Mouse (Mus musculus) ovary, postnatal 36 days (tissue): ENCODE results near the gene Gpr174.
"Not testable (repeated sequence)": the region's sequence is repeated elsewhere in the genome, so short reads cannot be mapped to it uniquely, and the experiment has no call there.

Experiments
- DNase-seq: peaks from one replicate; pipeline ENCODE4 v3.0.0; 2022; ENCODE audit warnings: low spot score, mixed read lengths

Gpr174 gene

GRCm38 (mm10) chrX:107255486-107256227 lies at the start of gene Gpr174:
Gene Gpr174 (plus strand): TSS chrX:107255878.
- DNase-seq, result no peak

DNA sequence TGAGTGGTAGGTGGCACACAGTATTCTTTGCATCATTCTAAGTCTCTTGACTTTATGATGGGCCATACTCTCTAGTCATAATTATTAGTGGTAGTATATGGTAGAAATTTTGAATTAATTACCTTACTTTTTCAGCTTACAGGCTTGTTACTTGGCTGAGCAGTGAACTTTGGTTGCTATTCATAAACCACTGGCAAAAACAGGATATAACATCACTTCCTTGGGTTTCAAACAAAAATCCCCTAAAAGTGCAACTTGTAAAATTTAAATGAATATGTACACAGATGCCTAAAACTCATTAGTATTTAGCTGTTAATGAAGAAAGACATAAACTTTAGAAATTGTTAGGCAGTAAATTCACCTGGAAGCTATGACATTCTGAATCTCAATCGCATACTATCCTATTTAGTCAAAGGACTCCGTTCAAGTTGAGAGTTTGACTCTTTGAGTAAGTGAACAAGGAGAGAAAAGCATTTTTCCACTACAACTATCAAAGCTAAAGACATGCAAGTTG lies 38.0 kb upstream of the Gpr174 start:
- DNase-seq, result no peak

DNA sequence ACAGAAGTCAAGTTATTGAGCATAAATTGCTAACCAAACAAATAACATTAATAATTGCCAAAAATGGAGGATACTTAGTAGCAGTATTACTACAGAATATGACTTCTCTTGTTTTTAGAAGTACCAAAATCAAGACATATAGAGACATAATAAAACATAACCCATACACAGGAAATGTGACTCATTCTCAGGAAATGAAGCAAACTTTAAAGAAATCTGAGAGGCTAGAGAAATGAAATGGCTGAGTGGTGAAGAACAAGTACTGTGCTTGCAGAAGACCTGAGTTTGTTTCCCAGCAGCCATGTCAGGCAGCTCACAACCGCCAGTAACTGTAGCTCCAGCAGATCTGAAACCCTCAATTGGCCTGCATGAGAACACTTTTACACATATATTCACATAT lies 30.8 kb upstream of the Gpr174 start:
- DNase-seq, result no peak

DNA sequence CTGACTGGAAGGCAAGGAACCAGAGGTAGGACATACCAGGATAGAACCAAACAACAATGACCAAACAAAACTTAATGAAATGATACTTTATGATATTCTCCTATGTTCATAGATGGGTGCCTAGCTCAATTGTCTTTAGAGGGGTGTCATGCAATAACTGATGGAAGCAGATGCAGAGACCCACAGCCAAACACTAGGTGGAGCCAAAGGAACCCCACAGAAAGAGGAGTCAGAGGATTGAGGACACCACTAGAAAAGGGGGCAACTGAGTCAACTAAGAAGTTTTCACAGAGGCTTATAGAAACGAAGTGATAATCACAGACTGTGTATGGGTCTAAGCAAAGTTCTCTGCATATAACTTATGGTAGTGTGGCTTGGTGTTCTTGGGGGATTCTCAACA lies 24.5 kb upstream of the Gpr174 start:
- no peak for DNase-seq

- DNase-seq, result no peak
Observed at GRCm38 (mm10) chrX:107234655-107235054, 21.0 kb upstream of the Gpr174 start.

DNA sequence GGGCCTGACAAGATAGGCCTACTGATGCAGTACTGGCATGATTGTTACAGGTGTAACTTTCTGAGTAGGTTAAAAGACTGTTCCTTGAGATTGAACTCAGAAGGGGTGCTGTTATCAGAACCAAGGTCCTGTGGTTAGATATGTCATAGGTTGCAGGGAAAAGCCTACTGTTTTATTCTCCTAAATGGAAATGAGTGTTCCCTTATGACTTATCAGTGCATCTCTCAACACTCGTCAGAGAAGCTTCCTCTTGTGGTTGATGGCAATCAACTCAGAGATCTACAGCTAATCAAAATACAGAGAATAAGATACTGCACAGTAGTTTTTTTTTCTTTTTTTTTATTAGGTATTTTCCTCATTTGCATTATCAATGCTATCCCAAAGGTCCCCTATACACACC lies 19.2 kb upstream of the Gpr174 start:
- no peak for DNase-seq

- no peak for DNase-seq
Observed at GRCm38 (mm10) chrX:107250390-107250789, 5.3 kb upstream of the Gpr174 start.

- no peak for DNase-seq
Observed at GRCm38 (mm10) chrX:107264619-107265018, 8.9 kb downstream of the Gpr174 start.

DNA sequence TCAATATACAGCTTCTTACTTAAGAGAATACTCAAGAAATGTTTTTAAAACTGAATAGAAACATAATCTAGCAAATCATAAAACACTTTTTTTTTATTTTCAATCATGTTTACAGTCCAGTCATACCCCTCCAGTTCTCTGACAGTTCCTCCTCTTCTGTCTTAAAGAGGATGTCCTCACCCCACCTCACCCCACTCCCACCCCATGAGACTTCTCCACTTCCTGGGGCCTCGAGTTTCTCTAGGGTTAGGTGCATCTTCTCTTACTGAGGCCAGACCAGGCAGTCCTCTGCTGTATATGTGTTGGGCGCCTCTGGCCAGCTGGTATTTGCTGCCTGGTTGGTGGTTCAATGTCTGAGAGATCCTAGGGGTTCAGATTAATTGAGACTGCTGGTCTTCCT lies 21.9 kb downstream of the Gpr174 start:
- DNase-seq, result no peak

DNA sequence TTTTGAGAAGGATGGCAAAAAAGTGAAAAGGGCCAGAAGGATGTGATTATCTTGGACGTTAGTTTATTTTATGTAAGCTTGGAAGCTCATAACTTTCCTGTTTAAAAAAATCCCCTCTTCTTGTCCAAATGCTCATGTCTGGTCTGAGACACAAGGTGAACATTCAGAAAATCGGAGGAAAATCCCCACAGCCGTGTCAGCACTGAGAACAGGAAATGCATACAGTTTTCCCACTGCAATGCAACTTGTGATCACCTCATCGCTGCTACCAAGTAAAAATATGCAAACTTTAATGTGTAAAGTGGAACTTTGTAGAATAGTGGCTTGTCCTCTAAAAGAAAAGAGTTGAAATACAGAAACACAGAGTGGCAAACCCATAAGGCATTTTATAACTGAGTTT lies 28.5 kb downstream of the Gpr174 start:
- DNase-seq, result no peak

- not testable (repeated sequence) for DNase-seq
Observed at GRCm38 (mm10) chrX:107297861-107298260, 42.2 kb downstream of the Gpr174 start.

DNA sequence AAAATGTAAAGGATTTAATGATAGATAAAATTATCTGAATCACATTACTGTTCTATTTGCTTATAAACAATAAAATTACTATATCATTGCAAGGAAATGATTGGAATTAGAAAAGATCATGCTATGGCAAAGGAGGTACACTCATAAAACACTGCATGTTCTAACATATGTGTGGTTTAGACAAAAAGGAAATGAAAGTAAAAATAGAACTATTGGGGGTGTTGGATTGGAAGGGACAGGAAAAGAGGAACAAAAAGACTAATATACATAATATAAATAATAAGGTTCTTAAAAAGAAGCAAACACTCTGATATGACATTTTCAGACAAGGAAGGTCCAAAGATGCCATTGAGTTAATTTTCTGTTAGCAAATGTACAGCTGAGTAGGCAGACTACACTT lies 43.1 kb downstream of the Gpr174 start:
- no peak for DNase-seq

DNA sequence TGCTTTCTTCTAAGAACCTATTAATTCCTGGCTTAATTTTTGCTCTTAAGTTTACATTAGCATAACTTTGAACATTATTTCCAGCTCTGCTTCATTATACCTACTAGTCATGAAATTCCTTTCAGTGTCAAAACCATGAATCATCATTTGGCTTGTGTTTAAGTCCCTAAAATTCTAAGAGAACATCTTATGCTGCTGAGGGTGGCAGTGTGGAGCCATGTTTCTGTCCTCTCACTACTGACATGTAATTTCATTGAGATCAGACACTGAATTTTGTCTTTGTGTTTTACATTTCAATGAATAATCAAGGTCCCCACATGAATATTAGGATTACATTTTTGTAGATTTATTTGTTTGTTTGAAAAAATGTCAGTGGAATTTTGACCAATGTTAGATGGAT lies 50.8 kb downstream of the Gpr174 start:
- no peak for DNase-seq

GRCm38 (mm10) chrX:107312533-107312932 lies 56.9 kb downstream of the Gpr174 start:
- DNase-seq, result no peak

DNA sequence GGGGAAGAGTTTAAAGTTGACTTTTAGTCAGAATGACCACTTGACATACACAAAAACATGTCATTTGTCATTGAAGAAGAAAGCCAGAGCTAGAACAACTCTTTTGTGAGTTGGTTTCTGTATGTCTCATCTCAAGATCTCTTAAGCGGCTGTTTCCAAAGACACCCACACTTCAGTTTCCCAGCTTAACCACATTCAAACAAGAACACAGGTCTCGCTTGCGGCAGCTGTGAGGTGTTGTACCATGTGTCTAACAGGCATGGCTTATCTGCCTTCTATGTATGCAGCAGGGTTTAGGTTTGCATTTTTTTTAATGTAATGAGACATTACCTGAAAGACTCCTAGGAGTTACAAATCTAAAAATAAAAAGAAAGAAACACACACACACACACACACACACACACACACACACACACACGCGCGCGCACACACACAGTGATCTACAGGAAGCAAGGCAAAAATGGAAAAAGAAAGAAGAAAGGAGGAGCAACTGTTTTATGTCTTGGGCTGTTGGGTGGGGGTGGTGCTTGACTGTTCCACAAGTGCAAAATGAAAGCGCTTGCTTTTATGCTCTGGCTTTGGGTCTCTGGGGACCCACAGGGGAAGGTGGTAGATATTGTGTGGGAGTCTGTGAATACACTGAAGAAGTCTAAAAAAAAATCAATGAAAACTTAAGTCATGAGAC lies 70.2 kb downstream of the Gpr174 start:
- no peak for DNase-seq

GRCm38 (mm10) chrX:107329849-107330248 lies 74.2 kb downstream of the Gpr174 start:
- DNase-seq, result no peak

GRCm38 (mm10) chrX:107336609-107337008 lies 80.9 kb downstream of the Gpr174 start:
- DNase-seq, result no peak

GRCm38 (mm10) chrX:107341980-107342379 lies 86.3 kb downstream of the Gpr174 start:
- DNase-seq, result no peak
